Mouse (Mus musculus): ENCODE measurements around the gene Tmco5. TPM values are rescaled to one million over a fixed set of nuclear protein-coding genes. Genes with fewer than 3 reads are reported as not detected.
A peak's percentile ranks its signal among the peaks of the same experiment; 100 is the strongest.
"Not testable (repeated sequence)": the region's sequence is repeated elsewhere in the genome, so short reads cannot be mapped to it uniquely, and the experiment has no call there.

Tmco5 gene
- total RNA-seq, 2 experiments from 2014 or later, result not detected

DNA sequence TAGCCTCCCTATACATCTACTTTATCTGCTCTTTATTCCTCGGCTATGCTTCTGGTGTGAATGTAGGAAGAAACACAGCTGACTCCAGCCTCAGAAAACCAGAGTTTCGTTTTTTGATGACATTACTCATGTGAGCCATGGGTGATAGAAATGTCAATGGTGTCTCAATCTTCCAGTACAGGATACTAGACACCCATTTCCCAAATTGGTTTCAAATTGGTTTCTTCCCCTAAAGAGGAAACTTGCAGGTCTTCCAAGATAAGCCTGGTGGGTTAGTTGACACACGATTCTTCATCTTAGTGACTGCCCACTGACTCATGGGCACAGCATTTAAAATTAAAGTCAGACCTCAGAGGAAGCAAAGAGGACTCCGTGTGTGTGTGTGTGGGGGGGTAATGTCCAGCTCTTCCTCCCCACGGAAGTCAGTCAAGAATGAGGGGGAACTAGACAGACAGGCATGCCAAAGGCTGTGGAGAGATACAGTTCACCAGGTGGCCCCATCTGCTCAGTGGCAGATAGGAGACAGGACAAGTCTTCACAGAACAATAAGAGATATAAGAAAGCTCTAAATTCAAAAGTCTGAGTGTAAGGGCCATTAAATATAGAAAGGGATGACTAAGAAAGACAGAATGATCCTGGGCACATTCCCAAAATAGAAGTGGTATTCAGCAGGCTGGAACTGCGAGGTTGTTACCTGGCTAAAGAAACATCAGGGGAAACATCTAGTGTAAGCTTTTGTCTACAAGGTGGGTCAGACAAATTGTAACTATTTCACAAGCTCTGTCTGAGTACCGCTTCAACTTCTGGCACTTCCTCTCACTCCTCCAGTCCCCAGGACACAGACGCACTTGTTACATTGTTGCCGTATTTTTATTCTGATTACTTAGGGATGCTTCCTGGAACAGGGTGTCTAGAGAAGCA lies 44.3 kb downstream of the Tmco5 start:
- peak; percentile 71 for ATAC-seq (replicated peaks; ENCODE audit: poor library complexity, severe bottlenecking)

DNA sequence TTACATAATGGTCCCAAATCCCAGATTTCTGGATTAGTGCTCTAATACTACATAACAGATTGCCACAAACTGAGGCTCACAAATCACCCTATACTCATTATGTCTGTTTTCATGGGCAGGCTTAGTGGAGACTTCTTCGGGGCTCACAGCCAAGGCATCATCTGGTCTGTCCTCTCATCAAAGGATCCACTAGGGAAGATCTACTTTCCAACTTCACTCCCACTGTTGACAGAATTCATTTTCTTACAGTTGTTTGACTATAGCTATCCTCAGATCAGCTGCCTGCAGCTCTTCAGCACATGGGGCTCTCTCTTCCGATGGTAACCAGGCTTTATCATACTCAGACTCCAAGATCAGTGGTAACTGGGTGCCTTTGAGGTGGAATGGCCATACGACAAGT lies 45.2 kb downstream of the Tmco5 start:
- ATAC-seq (replicated peaks; ENCODE audit: poor library complexity, severe bottlenecking), result no peak

DNA sequence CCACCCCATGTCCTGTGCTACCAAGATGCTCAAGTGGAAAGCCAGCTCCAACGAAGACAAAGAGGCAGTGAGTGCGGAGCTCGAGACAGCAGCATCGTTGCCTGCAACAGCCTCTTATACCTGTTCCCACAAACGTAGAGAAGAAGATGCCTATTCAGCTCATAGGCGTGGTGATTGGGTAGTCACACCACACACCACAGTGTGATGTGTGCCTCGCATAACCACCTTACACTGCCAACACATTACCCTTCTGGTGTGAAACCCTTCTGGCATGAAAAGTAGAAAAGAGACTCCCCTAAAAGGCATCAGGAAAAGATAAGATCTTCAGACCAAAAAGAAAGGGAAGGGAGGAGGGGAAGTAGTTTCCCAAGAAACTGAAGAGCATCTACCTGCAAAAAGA lies 45.8 kb downstream of the Tmco5 start:
- no peak for ATAC-seq (replicated peaks; ENCODE audit: poor library complexity, severe bottlenecking)

DNA sequence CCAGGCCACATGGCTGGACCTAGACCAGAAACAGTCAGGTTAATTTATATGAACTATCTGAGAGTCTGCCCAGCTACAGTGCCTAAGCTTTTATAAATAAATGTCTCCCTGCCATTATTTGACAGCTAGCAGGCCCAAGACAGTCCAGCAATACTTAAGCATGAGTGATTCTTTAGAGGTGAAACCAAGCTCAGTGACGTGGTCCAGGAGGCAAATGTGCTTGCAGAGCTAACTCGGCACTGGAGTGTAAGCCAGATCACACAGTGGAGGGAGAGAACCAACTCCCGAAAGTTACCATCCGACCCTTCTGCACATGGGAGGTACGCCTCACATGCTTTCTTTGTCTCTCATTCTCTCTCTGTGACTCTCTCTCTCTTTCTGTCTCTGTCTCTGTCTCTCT lies 46.7 kb downstream of the Tmco5 start:
- no peak for ATAC-seq (replicated peaks; ENCODE audit: poor library complexity, severe bottlenecking)

DNA sequence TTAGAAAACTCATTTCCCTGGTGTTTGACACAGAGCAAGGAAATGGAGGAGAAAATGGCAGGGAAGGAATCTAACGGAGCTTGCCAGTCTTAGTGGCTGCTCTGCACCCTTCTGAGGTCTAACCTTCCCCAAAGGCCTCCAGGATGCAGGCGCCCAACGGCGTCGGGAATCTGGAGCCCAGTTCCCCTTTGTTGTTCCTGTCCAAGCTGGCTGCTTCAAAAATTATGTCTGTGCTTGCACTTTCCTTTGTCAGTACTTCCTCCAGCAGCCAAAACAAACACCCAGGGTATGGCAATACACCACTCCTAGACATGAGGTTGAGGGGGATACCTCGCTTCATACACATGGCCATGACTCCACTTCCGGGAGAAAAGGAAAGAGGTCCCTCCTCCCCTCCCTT lies 53.7 kb downstream of the Tmco5 start:
- peak; percentile 93 for ATAC-seq (replicated peaks; ENCODE audit: poor library complexity, severe bottlenecking)

DNA sequence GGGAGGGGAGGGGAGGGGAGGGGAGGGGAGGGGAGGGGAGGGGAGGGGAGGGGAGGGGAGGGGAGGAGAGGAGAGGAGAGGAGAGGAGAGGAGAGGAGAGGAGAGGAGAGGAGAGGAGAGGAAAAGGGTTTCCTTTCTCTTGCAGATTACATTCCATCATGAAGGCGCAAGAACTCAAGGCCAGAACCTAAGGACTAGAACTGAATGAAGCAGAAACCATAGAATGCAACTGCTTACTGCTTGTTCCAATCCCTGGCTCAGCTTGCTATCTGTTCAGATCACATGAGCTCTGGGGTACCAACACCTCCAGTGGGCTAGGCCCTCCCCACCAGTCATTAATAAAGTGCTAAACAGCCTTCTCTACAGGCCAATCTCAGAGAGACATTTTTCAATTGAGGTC lies 55.7 kb downstream of the Tmco5 start:
- not testable (repeated sequence) for ATAC-seq (replicated peaks; ENCODE audit: poor library complexity, severe bottlenecking)

DNA sequence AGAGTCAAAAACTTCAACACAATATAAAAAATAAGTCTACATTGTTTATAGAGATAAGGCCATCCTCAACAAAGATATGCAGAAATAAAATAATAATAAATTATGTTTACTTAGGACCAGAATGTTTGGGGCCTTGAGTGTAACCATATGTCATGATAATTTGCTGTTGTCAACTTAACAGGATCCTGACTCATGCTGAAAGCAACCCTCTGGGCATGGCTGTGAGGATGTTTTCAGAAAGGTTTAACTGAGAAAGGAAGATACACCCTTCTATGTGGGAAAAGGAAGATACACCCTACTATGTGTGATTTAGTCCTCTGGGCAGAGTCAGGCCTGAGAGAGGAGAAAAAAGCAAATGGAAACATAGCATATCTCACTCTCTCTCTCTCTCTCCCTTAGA lies 56.3 kb downstream of the Tmco5 start:
- no peak for ATAC-seq (replicated peaks; ENCODE audit: poor library complexity, severe bottlenecking)

DNA sequence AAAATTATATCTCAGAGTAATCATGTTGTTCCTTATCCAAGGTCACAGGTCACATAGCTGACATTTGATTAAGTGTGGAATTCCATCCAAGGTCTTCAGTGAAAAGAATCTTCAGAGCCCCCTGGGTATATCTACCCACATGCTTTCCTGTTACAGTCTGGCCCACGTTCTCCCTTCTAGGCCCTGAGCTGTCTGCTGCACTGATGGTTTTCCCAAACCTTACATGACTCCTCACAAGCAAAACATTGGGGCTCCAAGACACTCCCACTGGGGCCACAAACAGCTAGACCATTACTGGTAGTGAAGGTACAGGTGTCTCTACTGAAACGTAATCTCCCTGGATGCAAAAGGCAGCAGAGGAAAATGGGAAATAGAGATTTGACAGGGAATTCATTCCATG lies 57.9 kb downstream of the Tmco5 start:
- ATAC-seq (replicated peaks; ENCODE audit: poor library complexity, severe bottlenecking), result no peak

DNA sequence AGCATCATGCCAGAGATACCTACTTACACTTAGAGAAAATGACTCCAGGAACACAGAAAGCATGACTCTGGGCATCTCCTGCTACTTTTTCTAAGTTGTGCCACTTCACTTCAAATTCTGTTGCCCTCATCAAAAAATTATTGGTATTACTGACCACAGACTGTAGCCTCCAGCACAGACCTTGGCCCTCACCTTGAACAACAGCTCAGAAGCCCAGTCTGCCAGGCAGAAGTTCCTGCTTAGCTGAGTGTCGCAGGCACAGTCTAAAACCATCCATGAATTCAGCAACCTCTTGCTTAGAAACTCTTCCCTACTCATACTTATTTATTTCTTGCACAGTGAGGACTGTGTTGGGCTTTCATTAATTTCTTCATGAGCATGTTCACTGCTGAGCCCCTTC lies 58.7 kb downstream of the Tmco5 start:
- no peak for ATAC-seq (replicated peaks; ENCODE audit: poor library complexity, severe bottlenecking)

DNA sequence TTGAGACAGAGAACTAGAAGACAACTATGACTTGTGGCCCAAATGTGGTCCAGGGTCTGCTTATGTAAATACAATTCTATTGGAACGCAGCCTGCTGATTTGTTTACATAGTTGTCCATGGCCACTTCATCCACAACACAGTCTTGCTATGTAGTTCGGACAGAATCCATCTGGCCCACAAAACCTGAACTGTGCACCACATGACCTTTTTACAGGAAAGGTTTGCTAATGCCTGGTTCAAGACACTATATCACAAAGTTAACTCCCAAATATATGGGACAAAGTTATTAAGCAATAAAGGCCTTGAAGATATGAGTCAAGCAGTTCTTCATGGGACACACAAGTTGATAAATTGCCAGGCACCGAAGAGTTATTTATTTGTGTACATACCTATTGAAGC lies 63.3 kb downstream of the Tmco5 start:
- ATAC-seq (replicated peaks; ENCODE audit: poor library complexity, severe bottlenecking), result no peak

Other genes with a start within 250 kb of the Tmco5 start
- gene Spred1, start 242.7 kb downstream of the Tmco5 start, total RNA-seq (2014; fragmentation: Nextera tagmentation), result 16.5 and 19.2 TPM in 2 replicates
- gene Spred1, start 242.7 kb downstream of the Tmco5 start, total RNA-seq (2017), result 23.0 and 23.7 TPM in 2 replicates

Data from granulocyte monocyte progenitor cell, adult 5-6 weeks (primary cell).